ENCODE assay signal across 24 mouse cellular contexts in genomic region chr17:27069071-27069470, GRCm38 (mm10). TPM values are rescaled to one million over a fixed set of nuclear protein-coding genes. Genes with fewer than 3 reads are reported as not detected.
DNase-seq lines count a peak whose midpoint lies in the region; ATAC-seq and TF ChIP-seq lines count a peak whose summit lies in the region.
"Had no signal": no experiment of that assay in that cellular context is flagged by ENCODE, and none has a peak within 500 bp of the region (broad histone marks: within the 10 kb centered on the region; RNA-seq: fewer than 3 reads in every experiment).

No protein-coding gene starts in this region.

- peak overlapping the region; percentile 67 for H3K27ac ChIP-seq in kidney, embryonic 16.5 days (ENCODE audit: low read length)
- no peak overlapping the region for H3K27ac ChIP-seq in kidney, embryonic 14.5 days (ENCODE audit: low read depth, low read length)
- H3K27ac ChIP-seq in ES-E14 (ENCODE audit: insufficient read depth, low read depth, low read length, poor library complexity, severe bottlenecking) = peak overlapping the region; percentile 0; the same call in 1 of the 2 replicates
- H3K27ac ChIP-seq in neural tube, embryonic 15.5 days (replicated peaks) = 0 out of 2 replicates have a peak overlapping the region, but pooled peaks have one; percentile 6
- H3K27ac ChIP-seq: forebrain, embryonic 13.5 days; left cerebral cortex, adult 2 months; liver, embryonic 12.5 days had no signal

- no peak overlapping the region; the same call in 1 of the 2 replicates for H3K9ac ChIP-seq in kidney, embryonic 16.5 days (replicated peaks; ENCODE audit: low read length)
- no peak overlapping the region for H3K9ac ChIP-seq in kidney, embryonic 14.5 days (ENCODE audit: low read depth, low read length)
- H3K9ac ChIP-seq in ES-E14 (ENCODE audit: insufficient read depth, low read depth, low read length, poor library complexity, severe bottlenecking) = peak overlapping the region; percentile 40; the same call in 1 of the 2 replicates
- no peak overlapping the region for H3K9ac ChIP-seq in neural tube, embryonic 15.5 days (replicated peaks)
- H3K9ac ChIP-seq: forebrain, embryonic 13.5 days; limb, embryonic 12.5 days; liver, embryonic 12.5 days had no signal

- no peak overlapping the region for H3K4me2 ChIP-seq in kidney, embryonic 16.5 days (replicated peaks; ENCODE audit: low read depth, low read length)
- H3K4me2 ChIP-seq in kidney, embryonic 14.5 days (replicated peaks; ENCODE audit: low read depth, low read length) = no peak overlapping the region
- no peak overlapping the region for H3K4me2 ChIP-seq in neural tube, embryonic 15.5 days
- H3K4me2 ChIP-seq: forebrain, embryonic 13.5 days; limb, embryonic 12.5 days; liver, embryonic 12.5 days had no signal

- no peaks in the 10 kb centered on the region for H3K36me3 ChIP-seq in kidney, embryonic 16.5 days (ENCODE audit: insufficient read depth, low read length)
- H3K36me3 ChIP-seq in kidney, embryonic 14.5 days (ENCODE audit: control insufficient read depth, insufficient read depth, low read length) = no peaks in the 10 kb centered on the region
- H3K36me3 ChIP-seq in E14TG2a.4 (ENCODE audit: insufficient read depth, low read length) = peaks cover 20% of the 10 kb centered on the region
- peaks cover 3% of the 10 kb centered on the region; the same call in 1 of the 2 replicates for H3K36me3 ChIP-seq in ES-E14 (ENCODE audit: control insufficient read depth, insufficient read depth, low read length, poor library complexity, severe bottlenecking)
- no peaks in the 10 kb centered on the region for H3K36me3 ChIP-seq in neural tube, embryonic 15.5 days
- H3K36me3 ChIP-seq: limb, embryonic 12.5 days; liver, embryonic 12.5 days had no signal

- H3K4me1 ChIP-seq in kidney, embryonic 16.5 days (ENCODE audit: insufficient read depth, low read length) = peaks cover 15% of the 10 kb centered on the region
- peaks cover 16% of the 10 kb centered on the region for H3K4me1 ChIP-seq in kidney, embryonic 14.5 days (ENCODE audit: control insufficient read depth, insufficient read depth, low read length)
- H3K4me1 ChIP-seq in E14TG2a.4 (replicated peaks; ENCODE audit: low read depth, low read length) (peaks cover 90% of the 10 kb centered on the region), ES-E14 (ENCODE audit: control insufficient read depth in 2 of 2, insufficient read depth in 2 of 2, low read length in 2 of 2, poor library complexity in 1 of 2) (peaks cover 8 to 41% of the 10 kb centered on the region in 2 experiments)
- peaks cover 10% of the 10 kb centered on the region; the same call in 1 of the 2 replicates for H3K4me1 ChIP-seq in neural tube, embryonic 15.5 days

- no peak for DNase-seq in ES-E14 (ENCODE audit: low read depth, low spot score)
- no peak for DNase-seq in left cerebral cortex, adult 11 months (ENCODE audit: low spot score)
- DNase-seq in retina, postnatal 1 day = no peak
- DNase-seq: adrenal gland, adult 2 months; cerebellum, adult 9-10 months; gastrocnemius, postnatal 14 days; heart, adult 18-20 months; heart, postnatal 4 days; kidney, postnatal 14 days; lung, adult 2 months; right cerebral cortex, postnatal 4 days; thymus, postnatal 25 days had no signal

- in situ Hi-C loops in ES-E14 (cut with MboI; ENCODE audit: low sequenced_read_pairs in 2 of 2, unreplicated experiment in 2 of 2) = no loop called here

- no peak for TF ChIP-seq CTCF in E14TG2a.4 (conservative IDR thresholded peaks at IDR 0.05; ENCODE audit: low read length)

- no peaks in the 10 kb centered on the region for H3K9me3 ChIP-seq in kidney, embryonic 16.5 days (ENCODE audit: low read length)
- no peaks in the 10 kb centered on the region for H3K9me3 ChIP-seq in kidney, embryonic 14.5 days (ENCODE audit: control insufficient read depth, low read length)
- H3K9me3 ChIP-seq in E14TG2a.4 (ENCODE audit: low read length) (no peaks in the 10 kb centered on the region), ES-E14 (ENCODE audit: control insufficient read depth, insufficient read depth, low read depth, low read length) (no peaks in the 10 kb centered on the region)
- no peaks in the 10 kb centered on the region for H3K9me3 ChIP-seq in neural tube, embryonic 15.5 days (replicated peaks)
- H3K9me3 ChIP-seq: forebrain, embryonic 13.5 days; limb, embryonic 12.5 days; liver, embryonic 12.5 days; megakaryocyte, embryonic 14.5 days had no signal

- no peak overlapping the region for H3K4me3 ChIP-seq in kidney, embryonic 16.5 days (ENCODE audit: low read length)
- H3K4me3 ChIP-seq in kidney, embryonic 14.5 days (ENCODE audit: low read length) = no peak overlapping the region
- H3K4me3 ChIP-seq in E14TG2a.4 (replicated peaks; ENCODE audit: low read length) (peak overlapping the region; percentile 74), ES-E14 (ENCODE audit: insufficient read depth in 1 of 2, low read depth in 1 of 2, low read length in 2 of 2, poor library complexity in 1 of 2, severe bottlenecking in 1 of 2) (peak overlapping the region; percentile 44 to 57; a peak in 3 of 4 replicates)
- H3K4me3 ChIP-seq in neural tube, embryonic 15.5 days (replicated peaks) = no peak overlapping the region
- H3K4me3 ChIP-seq: forebrain, embryonic 13.5 days; left cerebral cortex, adult 2 months; limb, embryonic 12.5 days; liver, embryonic 12.5 days; megakaryocyte, embryonic 14.5 days; myocyte had no signal

- 76% methylated on average over 5 of the region's 5 CpGs for WGBS in kidney, embryonic 16.5 days
- WGBS in kidney, embryonic 14.5 days = 80% methylated on average over 3 of the region's 5 CpGs
- 81% methylated on average over 3 of the region's 5 CpGs for WGBS in neural tube, embryonic 15.5 days

- H3K27me3 ChIP-seq in kidney, embryonic 16.5 days (ENCODE audit: insufficient read depth, low read length) = no peaks in the 10 kb centered on the region
- no peaks in the 10 kb centered on the region for H3K27me3 ChIP-seq in kidney, embryonic 14.5 days (ENCODE audit: control insufficient read depth, insufficient read depth, low read length)
- H3K27me3 ChIP-seq in E14TG2a.4 (ENCODE audit: insufficient read depth, low read length) = no peaks in the 10 kb centered on the region
- H3K27me3 ChIP-seq in neural tube, embryonic 15.5 days (replicated peaks) = no peaks in the 10 kb centered on the region
- H3K27me3 ChIP-seq: forebrain, embryonic 13.5 days; limb, embryonic 12.5 days; liver, embryonic 12.5 days had no signal

- no peak for ATAC-seq in kidney, embryonic 16.5 days (ENCODE audit: low FRiP score, low TSS enrichment)
- no peak for ATAC-seq in kidney, embryonic 14.5 days (ENCODE audit: low FRiP score, low TSS enrichment)
- no peak for ATAC-seq in neural tube, embryonic 15.5 days (ENCODE audit: low FRiP score)
- ATAC-seq: CD4-positive, CD25-positive, alpha-beta regulatory T cell, adult 4 months; forebrain, embryonic 13.5 days; intestine, postnatal 0 days; liver, embryonic 12.5 days had no signal

TF ChIP-seq in ES-E14, 5 proteins besides CTCF, POLR2A, EP300 and RAD21:
- TF ChIP-seq ZNF384 (IDR thresholded peaks at IDR 0.05; ENCODE audit: low read depth, low read length) (no peak), MAFK (IDR thresholded peaks at IDR 0.05; ENCODE audit: insufficient read depth, low read depth, low read length) (no peak), HCFC1 (IDR thresholded peaks at IDR 0.05; ENCODE audit: borderline replicate concordance, insufficient read depth, low read length) (no peak), CHD2 (IDR thresholded peaks at IDR 0.05; ENCODE audit: low read depth, low read length) (no peak), ZC3H11A (IDR thresholded peaks at IDR 0.05; ENCODE audit: borderline replicate concordance, low read depth, low read length) (no peak)
TF ChIP-seq in ES-E14: peak in this region for 0.

RNA-seq across cellular contexts. Expression of gene Itpr3, which starts 12.0 kb away (rescaled TPM):
- polyA plus RNA-seq in kidney, embryonic 16.5 days (2015; fragmentation: Nextera tagmentation; extraction: Ambion mirVana) = 9.3 and 9.6 TPM in 2 replicates
- 5.3 and 9.9 TPM in 2 replicates for polyA plus RNA-seq in kidney, embryonic 14.5 days (2014; fragmentation: Nextera tagmentation; extraction: Ambion mirVana)
- total RNA-seq in ES-E14 (2012; rRNA removed) = 44.1 and 74.5 TPM in 2 replicates
- polyA plus RNA-seq in neural tube, embryonic 15.5 days (2015; fragmentation: Nextera tagmentation; extraction: Ambion mirVana) = 0.82 and 2.9 TPM in 2 replicates

RNA-seq across cellular contexts. Expression of gene Bak1, which starts 40.3 kb away (rescaled TPM):
- 7.4 and 9.5 TPM in 2 replicates for polyA plus RNA-seq in kidney, embryonic 16.5 days (2015; fragmentation: Nextera tagmentation; extraction: Ambion mirVana)
- polyA plus RNA-seq in kidney, embryonic 14.5 days (2014; fragmentation: Nextera tagmentation; extraction: Ambion mirVana) = 11.1 and 16.0 TPM in 2 replicates
- 36.4 and 53.2 TPM in 2 replicates for total RNA-seq in ES-E14 (2012; rRNA removed)
- 4.5 TPM in 2 replicates for polyA plus RNA-seq in neural tube, embryonic 15.5 days (2015; fragmentation: Nextera tagmentation; extraction: Ambion mirVana)

Comparison
In these comparisons a context has a peak if more than half of its experiments do, and no peak if none do; other contexts are left out.
1. H3K4me3 ChIP-seq: peak in E14TG2a.4 (single experiment) and ES-E14 (2 of 2); none in kidney, embryonic 16.5 days (single experiment), kidney, embryonic 14.5 days (single experiment) and neural tube, embryonic 15.5 days (single experiment).